Mouse (Mus musculus): Measurements from ENCODE around the gene Auts2. TPM values are rescaled to one million over a fixed set of nuclear protein-coding genes. Genes with fewer than 3 reads are reported as not detected.

Gene Auts2
- polyA plus RNA-seq, 1 experiment from 2014 or later, result 71.4 TPM

DNA sequence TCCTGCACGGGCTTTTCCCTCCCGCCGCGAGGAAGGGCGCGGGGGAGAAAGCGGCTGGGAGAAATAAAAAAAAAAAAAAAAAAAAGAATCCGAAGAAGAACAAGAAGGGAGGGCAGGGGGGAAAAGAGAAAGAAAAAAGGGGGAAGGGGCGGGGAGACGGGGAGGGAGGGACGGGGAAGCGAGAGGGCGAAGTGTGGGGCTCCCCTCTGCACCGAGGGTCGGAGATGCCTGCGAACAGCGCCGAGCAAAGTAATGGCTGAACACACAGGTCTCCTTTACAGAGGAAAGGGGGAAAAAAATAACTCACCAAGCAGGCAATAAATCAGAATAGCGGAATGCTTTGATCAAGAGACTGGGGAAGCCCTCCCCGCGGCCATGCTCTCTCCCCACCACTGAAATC lies 1.2 kb downstream of the Auts2 start:
- H3K36me3 ChIP-seq (ENCODE audit: control insufficient read depth, insufficient read depth, low read length), result no peaks in the 10 kb centered on the region
- DNase-seq (ENCODE audit: low spot score), result peak; percentile 72
- no peak for ATAC-seq (replicated peaks; ENCODE audit: low FRiP score)
- peak overlapping the region; percentile 71 for H3K4me3 ChIP-seq (ENCODE audit: low read depth, low read length)
- H3K9me3 ChIP-seq (ENCODE audit: control insufficient read depth, low read length), result no peaks in the 10 kb centered on the region
- no peaks in the 10 kb centered on the region for H3K27me3 ChIP-seq (ENCODE audit: control insufficient read depth, insufficient read depth, low read length)
- peak overlapping the region; percentile 84 for H3K27ac ChIP-seq (ENCODE audit: low read depth, low read length)
- H3K4me2 ChIP-seq (ENCODE audit: low read depth, low read length, severe bottlenecking), result peak overlapping the region; percentile 78
- WGBS, result 1% methylated on average over 15 of the region's 21 CpGs
- H3K9ac ChIP-seq (ENCODE audit: low read length), result peak overlapping the region; percentile 89
- H3K4me1 ChIP-seq (replicated peaks; ENCODE audit: control insufficient read depth, insufficient read depth, low read length), result peaks cover 14% of the 10 kb centered on the region; the same call in 1 of the 2 replicates

- DNase-seq (ENCODE audit: low spot score), result peak; percentile 74
- H3K4me2 ChIP-seq (ENCODE audit: low read depth, low read length, severe bottlenecking), result peak overlapping the region; percentile 78
- H3K36me3 ChIP-seq (ENCODE audit: control insufficient read depth, insufficient read depth, low read length), result no peaks in the 10 kb centered on the region
- H3K4me1 ChIP-seq (replicated peaks; ENCODE audit: control insufficient read depth, insufficient read depth, low read length), result peaks cover 14% of the 10 kb centered on the region; the same call in 1 of the 2 replicates
- no peak for ATAC-seq (replicated peaks; ENCODE audit: low FRiP score)
- H3K27me3 ChIP-seq (ENCODE audit: control insufficient read depth, insufficient read depth, low read length), result no peaks in the 10 kb centered on the region
- peak overlapping the region; percentile 84 for H3K27ac ChIP-seq (ENCODE audit: low read depth, low read length)
- peak overlapping the region; percentile 89 for H3K9ac ChIP-seq (ENCODE audit: low read length)
- 1% methylated on average over 46 of the region's 46 CpGs for WGBS
- no peaks in the 10 kb centered on the region for H3K9me3 ChIP-seq (ENCODE audit: control insufficient read depth, low read length)
- H3K4me3 ChIP-seq (ENCODE audit: low read depth, low read length), result peak overlapping the region; percentile 71
Observed at GRCm38 (mm10) chr5:132541371-132541931, 1.7 kb downstream of the Auts2 start.

- Histone ChIP-seq H3K4me2 (ENCODE audit: low read depth, low read length, severe bottlenecking) (peak overlapping the region; percentile 78), H3K36me3 (ENCODE audit: control insufficient read depth, insufficient read depth, low read length) (no peaks in the 10 kb centered on the region), H3K9ac (ENCODE audit: low read length) (peak overlapping the region; percentile 89), H3K27me3 (ENCODE audit: control insufficient read depth, insufficient read depth, low read length) (no peaks in the 10 kb centered on the region), H3K4me1 (replicated peaks; ENCODE audit: control insufficient read depth, insufficient read depth, low read length) (peaks cover 14% of the 10 kb centered on the region; the same call in 1 of the 2 replicates), H3K9me3 (ENCODE audit: control insufficient read depth, low read length) (no peaks in the 10 kb centered on the region), H3K4me3 (ENCODE audit: low read depth, low read length) (peak overlapping the region; percentile 71), H3K27ac (ENCODE audit: low read depth, low read length) (0 out of 2 replicates have a peak overlapping the region, but pooled peaks have one; percentile 6)
- peak; percentile 64 for DNase-seq (ENCODE audit: low spot score)
- WGBS, result 7% methylated on average over 7 of the region's 7 CpGs
- no peak for ATAC-seq (replicated peaks; ENCODE audit: low FRiP score)
Observed at GRCm38 (mm10) chr5:132540841-132541311, 2.3 kb downstream of the Auts2 start.

GRCm38 (mm10) chr5:132537475-132537874 lies 5.7 kb downstream of the Auts2 start:
- DNase-seq (ENCODE audit: low spot score), result no peak
- Histone ChIP-seq H3K27me3 (ENCODE audit: control insufficient read depth, insufficient read depth, low read length) (no peaks in the 10 kb centered on the region), H3K27ac (ENCODE audit: low read depth, low read length) (no peak overlapping the region), H3K9ac (ENCODE audit: low read length) (no peak overlapping the region), H3K4me1 (replicated peaks; ENCODE audit: control insufficient read depth, insufficient read depth, low read length) (peaks cover 17% of the 10 kb centered on the region; the same call in 1 of the 2 replicates), H3K4me2 (ENCODE audit: low read depth, low read length, severe bottlenecking) (no peak overlapping the region), H3K4me3 (ENCODE audit: low read depth, low read length) (no peak overlapping the region), H3K36me3 (ENCODE audit: control insufficient read depth, insufficient read depth, low read length) (no peaks in the 10 kb centered on the region), H3K9me3 (ENCODE audit: control insufficient read depth, low read length) (no peaks in the 10 kb centered on the region)
- WGBS, result 89% methylated on average over 4 of the region's 4 CpGs
- no peak for ATAC-seq (replicated peaks; ENCODE audit: low FRiP score)

DNA sequence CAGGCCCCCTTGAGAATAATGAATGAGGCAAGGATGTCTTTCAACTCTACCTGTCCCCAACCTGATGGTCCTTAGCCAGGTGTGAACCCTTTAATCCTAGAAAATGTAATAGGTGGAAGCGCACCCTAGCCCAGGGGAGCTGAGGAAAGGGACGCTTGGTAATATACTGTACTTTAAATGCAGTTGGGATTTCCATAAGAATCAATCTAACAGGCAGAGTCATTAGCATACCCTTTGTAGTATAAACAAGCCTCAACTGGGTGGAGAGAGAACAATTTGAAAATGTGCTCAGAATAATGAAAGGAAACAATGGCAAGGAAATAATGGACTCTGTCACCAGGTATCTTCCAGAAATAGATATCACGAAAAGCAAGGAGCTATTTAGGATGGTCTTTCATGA lies 16.7 kb downstream of the Auts2 start:
- Histone ChIP-seq H3K9me3 (ENCODE audit: control insufficient read depth, low read length) (no peaks in the 10 kb centered on the region), H3K4me1 (replicated peaks; ENCODE audit: control insufficient read depth, insufficient read depth, low read length) (peaks cover 14% of the 10 kb centered on the region; the same call in 1 of the 2 replicates), H3K9ac (ENCODE audit: low read length) (no peak overlapping the region), H3K36me3 (ENCODE audit: control insufficient read depth, insufficient read depth, low read length) (no peaks in the 10 kb centered on the region), H3K4me2 (ENCODE audit: low read depth, low read length, severe bottlenecking) (no peak overlapping the region), H3K27me3 (ENCODE audit: control insufficient read depth, insufficient read depth, low read length) (no peaks in the 10 kb centered on the region), H3K27ac (ENCODE audit: low read depth, low read length) (no peak overlapping the region), H3K4me3 (ENCODE audit: low read depth, low read length) (no peak overlapping the region)
- WGBS, result 39% methylated on average over 3 of the region's 3 CpGs
- DNase-seq (ENCODE audit: low spot score) (no peak), ATAC-seq (replicated peaks; ENCODE audit: low FRiP score) (no peak)

DNA sequence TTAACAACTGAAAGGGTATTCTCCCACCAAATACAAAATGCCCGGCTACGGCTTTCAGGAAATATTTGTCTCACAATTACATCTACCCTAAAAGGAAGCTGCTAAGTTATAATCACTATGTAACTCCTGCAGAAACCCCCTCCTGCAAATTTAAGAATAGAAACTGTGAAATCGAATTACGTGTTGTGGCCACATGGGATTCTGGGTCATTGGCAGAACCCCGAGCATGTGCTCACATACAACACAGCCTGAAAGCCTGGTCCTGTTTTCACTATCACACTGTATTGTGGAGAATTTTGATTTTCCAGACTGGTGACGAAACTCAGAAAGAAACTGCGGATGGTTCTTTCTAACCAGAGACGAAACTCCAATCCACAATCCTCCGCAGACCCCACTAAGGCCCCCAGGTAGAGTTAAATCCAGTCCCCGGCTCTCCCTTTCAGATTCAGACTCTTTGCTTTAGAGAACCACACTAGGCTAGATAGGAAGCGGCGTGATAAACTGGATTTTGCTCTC lies 21.7 kb downstream of the Auts2 start:
- Histone ChIP-seq H3K9me3 (ENCODE audit: control insufficient read depth, low read length) (no peaks in the 10 kb centered on the region), H3K4me3 (ENCODE audit: low read depth, low read length) (no peak overlapping the region), H3K36me3 (ENCODE audit: control insufficient read depth, insufficient read depth, low read length) (no peaks in the 10 kb centered on the region), H3K27ac (ENCODE audit: low read depth, low read length) (no peak overlapping the region), H3K4me2 (ENCODE audit: low read depth, low read length, severe bottlenecking) (no peak overlapping the region), H3K9ac (ENCODE audit: low read length) (no peak overlapping the region), H3K4me1 (replicated peaks; ENCODE audit: control insufficient read depth, insufficient read depth, low read length) (peaks cover 7% of the 10 kb centered on the region; the same call in 1 of the 2 replicates), H3K27me3 (ENCODE audit: control insufficient read depth, insufficient read depth, low read length) (no peaks in the 10 kb centered on the region)
- ATAC-seq (replicated peaks; ENCODE audit: low FRiP score) (no peak), DNase-seq (ENCODE audit: low spot score) (no peak)
- WGBS, result 42% methylated on average over 12 of the region's 12 CpGs

GRCm38 (mm10) chr5:132517879-132518278 lies 25.3 kb downstream of the Auts2 start:
- no peaks in the 10 kb centered on the region for H3K27me3 ChIP-seq (ENCODE audit: control insufficient read depth, insufficient read depth, low read length)
- no peaks in the 10 kb centered on the region for H3K36me3 ChIP-seq (ENCODE audit: control insufficient read depth, insufficient read depth, low read length)
- no peaks in the 10 kb centered on the region for H3K9me3 ChIP-seq (ENCODE audit: control insufficient read depth, low read length)
- WGBS, result 53% methylated on average over 6 of the region's 6 CpGs
- H3K27ac ChIP-seq (ENCODE audit: low read depth, low read length), result no peak overlapping the region
- no peak overlapping the region for H3K4me2 ChIP-seq (ENCODE audit: low read depth, low read length, severe bottlenecking)
- no peak overlapping the region for H3K9ac ChIP-seq (ENCODE audit: low read length)
- DNase-seq (ENCODE audit: low spot score) (no peak), ATAC-seq (replicated peaks; ENCODE audit: low FRiP score) (no peak)
- H3K4me1 ChIP-seq (replicated peaks; ENCODE audit: control insufficient read depth, insufficient read depth, low read length), result peaks cover 6% of the 10 kb centered on the region; the same call in 1 of the 2 replicates
- H3K4me3 ChIP-seq (ENCODE audit: low read depth, low read length), result no peak overlapping the region

GRCm38 (mm10) chr5:132514521-132514920 lies 28.6 kb downstream of the Auts2 start:
- 88% methylated on average over 6 of the region's 6 CpGs for WGBS
- H3K9me3 ChIP-seq (ENCODE audit: control insufficient read depth, low read length), result no peaks in the 10 kb centered on the region
- no peak for ATAC-seq (replicated peaks; ENCODE audit: low FRiP score)
- H3K9ac ChIP-seq (ENCODE audit: low read length), result no peak overlapping the region
- H3K4me1 ChIP-seq (replicated peaks; ENCODE audit: control insufficient read depth, insufficient read depth, low read length), result peaks cover 8% of the 10 kb centered on the region
- no peak overlapping the region for H3K4me2 ChIP-seq (ENCODE audit: low read depth, low read length, severe bottlenecking)
- no peak overlapping the region for H3K4me3 ChIP-seq (ENCODE audit: low read depth, low read length)
- H3K27me3 ChIP-seq (ENCODE audit: control insufficient read depth, insufficient read depth, low read length), result no peaks in the 10 kb centered on the region
- no peak overlapping the region for H3K27ac ChIP-seq (ENCODE audit: low read depth, low read length)
- DNase-seq (ENCODE audit: low spot score), result no peak
- H3K36me3 ChIP-seq (ENCODE audit: control insufficient read depth, insufficient read depth, low read length), result no peaks in the 10 kb centered on the region

GRCm38 (mm10) chr5:132513206-132513605 lies 29.9 kb downstream of the Auts2 start:
- Histone ChIP-seq H3K4me3 (ENCODE audit: low read depth, low read length) (no peak overlapping the region), H3K9me3 (ENCODE audit: control insufficient read depth, low read length) (no peaks in the 10 kb centered on the region), H3K9ac (ENCODE audit: low read length) (no peak overlapping the region), H3K4me1 (replicated peaks; ENCODE audit: control insufficient read depth, insufficient read depth, low read length) (peaks cover 11% of the 10 kb centered on the region), H3K27ac (ENCODE audit: low read depth, low read length) (no peak overlapping the region), H3K36me3 (ENCODE audit: control insufficient read depth, insufficient read depth, low read length) (no peaks in the 10 kb centered on the region), H3K4me2 (ENCODE audit: low read depth, low read length, severe bottlenecking) (no peak overlapping the region), H3K27me3 (ENCODE audit: control insufficient read depth, insufficient read depth, low read length) (no peaks in the 10 kb centered on the region)
- WGBS, result 29% methylated on average over 7 of the region's 7 CpGs
- no peak for DNase-seq (ENCODE audit: low spot score)
- no peak for ATAC-seq (replicated peaks; ENCODE audit: low FRiP score)

Measured in forebrain, embryonic 11.5 days (tissue).